Mouse (Mus musculus): ENCODE results near the gene Prss48. TPM values are rescaled to one million over a fixed set of nuclear protein-coding genes. Genes with fewer than 3 reads are reported as not detected.

Gene Prss48
- not detected in 2 replicates for polyA plus RNA-seq (2015; fragmentation: Nextera tagmentation; extraction: Ambion mirVana)

DNA sequence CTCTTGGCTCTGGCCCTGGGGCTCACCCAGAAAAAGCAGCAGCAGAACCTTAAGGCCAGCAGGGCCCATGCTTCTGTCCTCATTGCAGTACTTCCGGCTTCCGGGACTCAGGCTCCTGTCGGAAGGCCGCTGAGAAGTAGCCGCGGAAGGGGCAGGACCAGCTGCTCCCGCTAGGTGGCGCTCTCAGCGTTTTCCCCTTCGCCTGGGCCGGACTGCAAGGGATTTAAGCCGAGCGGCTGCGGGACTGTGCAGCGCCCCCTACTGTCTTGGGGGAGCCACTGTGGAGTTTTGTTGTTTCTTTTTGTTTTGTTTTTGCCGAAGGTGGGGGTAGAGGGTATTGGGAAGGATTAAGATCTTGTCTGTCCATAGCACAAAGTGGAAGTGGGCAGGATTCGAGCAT lies at the start of gene Prss48:
Gene Prss48, minus strand, starts transcription at position 69 of the 400 bp plus-strand sequence.
- 74% methylated on average over 17 of the region's 17 CpGs for WGBS
- H3K36me3 ChIP-seq (ENCODE audit: control insufficient read depth, insufficient read depth): no peaks in the 10 kb centered on the region

GRCm38 (mm10) chr3:86049041-86049440 lies 46.8 kb upstream of the Prss48 start:
- H3K27me3 ChIP-seq (ENCODE audit: control insufficient read depth, insufficient read depth, low read length): no peaks in the 10 kb centered on the region
- no peak overlapping the region for H3K27ac ChIP-seq (ENCODE audit: low read length)
- WGBS: 73% methylated on average over 2 of the region's 2 CpGs
- H3K9me3 ChIP-seq (replicated peaks; ENCODE audit: control insufficient read depth, low read length): peaks cover 3% of the 10 kb centered on the region
- H3K4me2 ChIP-seq (ENCODE audit: low read depth, low read length): no peak overlapping the region
- no peaks in the 10 kb centered on the region for H3K4me1 ChIP-seq (ENCODE audit: control insufficient read depth, insufficient read depth, low read length)
- H3K4me3 ChIP-seq (ENCODE audit: low read length): no peak overlapping the region
- no peak overlapping the region for H3K9ac ChIP-seq (ENCODE audit: low read length)
- peaks cover 17% of the 10 kb centered on the region for H3K36me3 ChIP-seq (ENCODE audit: control insufficient read depth, insufficient read depth)
- no peak for ATAC-seq (replicated peaks; ENCODE audit: extremely low read depth, insufficient read depth, low FRiP score)

More for the DNA sequence above, at the start of gene Prss48:
- ATAC-seq (replicated peaks; ENCODE audit: extremely low read depth, insufficient read depth, low FRiP score): no peak
- H3K4me3 ChIP-seq (ENCODE audit: low read length): no peak within 1 kb of the TSS
- no peak within 1 kb of the TSS for H3K9ac ChIP-seq (ENCODE audit: low read length)
- H3K27ac ChIP-seq (ENCODE audit: low read length): no peak within 1 kb of the TSS
- no peak within 1 kb of the TSS for H3K4me2 ChIP-seq (ENCODE audit: low read depth, low read length)
- no peaks in the 10 kb centered on the region for H3K27me3 ChIP-seq (ENCODE audit: control insufficient read depth, insufficient read depth, low read length)
- H3K4me1 ChIP-seq (ENCODE audit: control insufficient read depth, insufficient read depth, low read length): no peaks in the 10 kb centered on the region
- H3K9me3 ChIP-seq (replicated peaks; ENCODE audit: control insufficient read depth, low read length): peaks cover 2% of the 10 kb centered on the region; the same call in 1 of the 2 replicates

- ATAC-seq (replicated peaks; ENCODE audit: extremely low read depth, insufficient read depth, low FRiP score): no peak
- H3K4me3 ChIP-seq (ENCODE audit: low read length): no peak overlapping the region
- no peak overlapping the region for H3K27ac ChIP-seq (ENCODE audit: low read length)
- H3K4me2 ChIP-seq (ENCODE audit: low read depth, low read length): no peak overlapping the region
- peaks cover 7% of the 10 kb centered on the region for H3K9me3 ChIP-seq (replicated peaks; ENCODE audit: control insufficient read depth, low read length)
- no peaks in the 10 kb centered on the region for H3K27me3 ChIP-seq (ENCODE audit: control insufficient read depth, insufficient read depth, low read length)
- WGBS: 94% methylated on average over 9 of the region's 9 CpGs
- peaks cover 20% of the 10 kb centered on the region for H3K36me3 ChIP-seq (ENCODE audit: control insufficient read depth, insufficient read depth)
- H3K4me1 ChIP-seq (ENCODE audit: control insufficient read depth, insufficient read depth, low read length): no peaks in the 10 kb centered on the region
- H3K9ac ChIP-seq (ENCODE audit: low read length): no peak overlapping the region
Observed at GRCm38 (mm10) chr3:86047686-86048408, 45.6 kb upstream of the Prss48 start.

DNA sequence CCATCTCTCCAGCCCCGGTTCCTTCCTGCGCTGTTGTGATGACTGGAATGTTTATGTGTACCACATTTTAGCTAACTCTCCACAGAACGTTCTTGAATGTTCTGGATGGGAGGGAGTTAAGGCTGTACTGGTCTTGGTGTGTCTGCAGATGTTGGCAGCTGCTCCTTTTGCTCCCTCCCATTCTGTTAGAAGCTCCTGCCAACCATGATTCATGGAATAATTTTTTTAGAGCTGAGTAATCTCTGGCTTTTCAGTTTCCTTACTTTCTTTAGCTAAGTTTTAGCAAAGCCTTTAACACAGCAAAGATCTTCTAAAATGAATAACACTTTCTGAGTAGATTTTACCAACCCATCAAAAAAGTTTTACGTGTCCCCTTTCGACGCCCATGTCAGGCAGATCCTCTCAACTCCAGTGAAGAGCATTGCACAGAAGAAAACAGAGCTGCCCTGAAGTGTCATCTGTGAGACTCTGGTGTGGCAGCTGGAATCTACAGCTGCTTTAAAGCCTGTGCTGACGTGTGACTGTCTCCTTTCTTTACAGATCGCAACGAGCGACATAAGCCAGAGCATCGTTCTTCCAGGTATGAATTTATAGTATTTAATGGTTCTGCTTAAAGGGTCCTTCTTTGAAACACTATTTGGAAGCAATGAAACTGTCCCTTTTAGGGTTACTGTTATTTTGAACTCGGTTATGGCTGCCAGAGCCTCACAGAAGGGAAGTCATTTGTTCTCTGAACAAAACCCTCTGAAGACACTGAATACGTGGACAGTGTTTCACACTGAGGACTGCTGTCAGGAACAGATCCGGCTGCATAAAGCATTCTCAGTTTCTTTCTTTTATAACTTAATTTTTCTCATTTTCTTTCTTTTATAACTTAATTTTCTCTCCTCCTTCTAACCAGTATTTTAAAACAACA lies 38.3 kb upstream of the Prss48 start:
- WGBS: 44% methylated on average over 14 of the region's 14 CpGs
- Histone ChIP-seq H3K4me1 (ENCODE audit: control insufficient read depth, insufficient read depth, low read length) (peaks cover 4% of the 10 kb centered on the region), H3K9ac (ENCODE audit: low read length) (no peak overlapping the region), H3K27me3 (ENCODE audit: control insufficient read depth, insufficient read depth, low read length) (no peaks in the 10 kb centered on the region), H3K4me2 (ENCODE audit: low read depth, low read length) (peak overlapping the region; percentile 21), H3K27ac (ENCODE audit: low read length) (peak overlapping the region; percentile 69), H3K36me3 (ENCODE audit: control insufficient read depth, insufficient read depth) (peaks cover 4% of the 10 kb centered on the region; the same call in 1 of the 2 replicates), H3K9me3 (replicated peaks; ENCODE audit: control insufficient read depth, low read length) (peaks cover 4% of the 10 kb centered on the region), H3K4me3 (ENCODE audit: low read length) (peak overlapping the region; percentile 28; the same call in 1 of the 2 replicates)
- ATAC-seq (replicated peaks; ENCODE audit: extremely low read depth, insufficient read depth, low FRiP score): no peak; the same call in 1 of the 2 replicates

- Histone ChIP-seq H3K9ac (ENCODE audit: low read length) (no peak overlapping the region), H3K27me3 (ENCODE audit: control insufficient read depth, insufficient read depth, low read length) (no peaks in the 10 kb centered on the region), H3K27ac (ENCODE audit: low read length) (peak overlapping the region; percentile 74), H3K4me3 (ENCODE audit: low read length) (no peak overlapping the region), H3K4me1 (ENCODE audit: control insufficient read depth, insufficient read depth, low read length) (peaks cover 4% of the 10 kb centered on the region), H3K36me3 (ENCODE audit: control insufficient read depth, insufficient read depth) (peaks cover 4% of the 10 kb centered on the region; the same call in 1 of the 2 replicates), H3K4me2 (ENCODE audit: low read depth, low read length) (peak overlapping the region; percentile 35; the same call in 1 of the 2 replicates), H3K9me3 (replicated peaks; ENCODE audit: control insufficient read depth, low read length) (peaks cover 4% of the 10 kb centered on the region)
- ATAC-seq (replicated peaks; ENCODE audit: extremely low read depth, insufficient read depth, low FRiP score): peak; percentile 64
- WGBS: 40% methylated on average over 3 of the region's 3 CpGs
Observed at GRCm38 (mm10) chr3:86038648-86039047, 36.4 kb upstream of the Prss48 start.

- 80% methylated on average over 9 of the region's 9 CpGs for WGBS
Observed at GRCm38 (mm10) chr3:86037926-86038484, 35.7 kb upstream of the Prss48 start.

DNA sequence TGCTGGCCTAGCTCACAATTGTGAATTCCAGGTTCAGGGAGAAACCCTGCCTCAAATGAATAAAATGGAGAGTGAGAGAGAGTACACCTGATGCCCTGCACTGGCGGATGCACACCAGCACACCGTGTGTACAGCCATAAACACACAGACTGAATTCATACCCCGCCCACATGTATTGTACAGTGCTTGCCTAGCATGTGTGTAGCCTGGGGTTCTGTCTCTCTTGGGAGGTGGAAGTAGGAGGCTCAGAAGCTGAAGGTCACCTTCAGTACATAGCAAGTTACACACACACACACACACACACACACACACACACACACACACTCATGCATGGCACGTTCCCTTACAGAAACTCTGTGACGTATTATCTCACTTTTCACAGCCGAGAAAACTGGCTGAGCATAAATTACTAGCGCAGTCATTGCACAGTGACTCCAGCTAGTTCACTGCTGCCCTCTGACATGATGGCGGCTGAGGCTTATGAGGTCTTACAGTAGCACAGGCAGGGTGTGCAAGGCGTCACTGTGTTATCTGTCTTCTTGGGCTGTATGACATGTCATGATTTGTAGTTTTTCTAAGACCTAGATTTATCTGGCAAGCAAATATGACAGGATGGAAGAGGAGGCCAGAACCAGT lies 31.3 kb upstream of the Prss48 start:
- no peak overlapping the region for H3K4me2 ChIP-seq (ENCODE audit: low read depth, low read length)
- H3K9me3 ChIP-seq (replicated peaks; ENCODE audit: control insufficient read depth, low read length): no peaks in the 10 kb centered on the region
- H3K9ac ChIP-seq (ENCODE audit: low read length): no peak overlapping the region
- ATAC-seq (replicated peaks; ENCODE audit: extremely low read depth, insufficient read depth, low FRiP score): no peak
- no peak overlapping the region for H3K4me3 ChIP-seq (ENCODE audit: low read length)
- H3K36me3 ChIP-seq (ENCODE audit: control insufficient read depth, insufficient read depth): peaks cover 2% of the 10 kb centered on the region; the same call in 1 of the 2 replicates
- H3K4me1 ChIP-seq (ENCODE audit: control insufficient read depth, insufficient read depth, low read length): peaks cover 8% of the 10 kb centered on the region
- H3K27ac ChIP-seq (ENCODE audit: low read length): no peak overlapping the region
- WGBS: 70% methylated on average over 9 of the region's 9 CpGs
- no peaks in the 10 kb centered on the region for H3K27me3 ChIP-seq (ENCODE audit: control insufficient read depth, insufficient read depth, low read length)

More at GRCm38 (mm10) chr3:86037926-86038484, 35.7 kb upstream of the Prss48 start:
- H3K9me3 ChIP-seq (replicated peaks; ENCODE audit: control insufficient read depth, low read length): peaks cover 1% of the 10 kb centered on the region
- H3K4me2 ChIP-seq (ENCODE audit: low read depth, low read length): no peak overlapping the region
- H3K4me1 ChIP-seq (ENCODE audit: control insufficient read depth, insufficient read depth, low read length): peaks cover 4% of the 10 kb centered on the region
- no peak overlapping the region for H3K9ac ChIP-seq (ENCODE audit: low read length)
- no peaks in the 10 kb centered on the region for H3K27me3 ChIP-seq (ENCODE audit: control insufficient read depth, insufficient read depth, low read length)
- H3K36me3 ChIP-seq (ENCODE audit: control insufficient read depth, insufficient read depth): peaks cover 2% of the 10 kb centered on the region; the same call in 1 of the 2 replicates
- ATAC-seq (replicated peaks; ENCODE audit: extremely low read depth, insufficient read depth, low FRiP score): no peak
- 0 out of 2 replicates have a peak overlapping the region, but pooled peaks have one; percentile 30 for H3K27ac ChIP-seq (ENCODE audit: low read length)
- H3K4me3 ChIP-seq (ENCODE audit: low read length): no peak overlapping the region

- Histone ChIP-seq H3K27me3 (ENCODE audit: control insufficient read depth, insufficient read depth, low read length) (no peaks in the 10 kb centered on the region; the same call in 1 of the 2 replicates), H3K9ac (ENCODE audit: low read length) (no peak overlapping the region), H3K4me3 (ENCODE audit: low read length) (no peak overlapping the region), H3K4me1 (ENCODE audit: control insufficient read depth, insufficient read depth, low read length) (peaks cover 7% of the 10 kb centered on the region; the same call in 1 of the 2 replicates), H3K9me3 (replicated peaks; ENCODE audit: control insufficient read depth, low read length) (no peaks in the 10 kb centered on the region), H3K36me3 (ENCODE audit: control insufficient read depth, insufficient read depth) (peaks cover 2% of the 10 kb centered on the region; the same call in 1 of the 2 replicates), H3K27ac (ENCODE audit: low read length) (no peak overlapping the region), H3K4me2 (ENCODE audit: low read depth, low read length) (no peak overlapping the region)
- WGBS: 37% methylated on average over 4 of the region's 4 CpGs
- no peak; the same call in 1 of the 2 replicates for ATAC-seq (replicated peaks; ENCODE audit: extremely low read depth, insufficient read depth, low FRiP score)
Observed at GRCm38 (mm10) chr3:86030566-86030965, 28.3 kb upstream of the Prss48 start.
